Mouse (Mus musculus) embryonic fibroblast, embryonic 13.5 days (primary cell): ENCODE data around the gene Celf5. TPM values are rescaled to one million over a fixed set of nuclear protein-coding genes. Genes with fewer than 3 reads are reported as not detected.
"Not testable (repeated sequence)": the region's sequence is repeated elsewhere in the genome, so short reads cannot be mapped to it uniquely, and the experiment has no call there.

ENCODE experiments used
- H3K27ac ChIP-seq: 2 replicates; pipeline ENCODE4 v1.5.1; 2012; ENCODE audit warnings: low read length, control low read depth, inconsistent platforms; ENCODE audit not compliant: insufficient read depth
- H3K4me1 ChIP-seq: 2 replicates; pipeline ENCODE4 v1.6.1; 2011; ENCODE audit warnings: low read length; ENCODE audit not compliant: control insufficient read depth, insufficient read depth
- H3K4me3 ChIP-seq: 2 replicates; pipeline ENCODE4 v1.5.1; 2011; ENCODE audit warnings: mild to moderate bottlenecking, control low read depth, low read length; ENCODE audit not compliant: insufficient read depth
- CTCF ChIP-seq: IDR thresholded peaks from 2 replicates; pipeline ENCODE4 v1.5.1; 2011; ENCODE audit warnings: mild to moderate bottlenecking, control low read depth, low read length, moderate library complexity, borderline replicate concordance; ENCODE audit not compliant: insufficient read depth
- POLR2A ChIP-seq: IDR thresholded peaks from 2 replicates; pipeline ENCODE4 v1.6.1; 2011; ENCODE audit warnings: low read depth, mild to moderate bottlenecking, control low read depth, low read length, moderate library complexity
- polyA plus RNA-seq: library from polyadenylated mRNA; stranded (reverse); fragments of >200 nt; gene quantifications from 2 replicates; pipeline ENCODE4 v1.2.4, GENCODE M21; 2011; ENCODE audit warnings: low read depth; ENCODE audit not compliant: missing spikeins, insufficient read length

The Celf5 gene
- polyA plus RNA-seq, 1 experiment = 4.4 TPM

- H3K27ac ChIP-seq = no peak overlapping the region
- TF ChIP-seq CTCF = no peak
- no peak for TF ChIP-seq POLR2A
- no peaks in the 10 kb centered on the region for H3K4me1 ChIP-seq
- no peak overlapping the region for H3K4me3 ChIP-seq
Observed at GRCm38 (mm10) chr10:81454106-81454505, 28.4 kb downstream of the Celf5 start.

- Histone ChIP-seq H3K27ac (no peak overlapping the region), H3K4me1 (no peaks in the 10 kb centered on the region), H3K4me3 (no peak overlapping the region)
- TF ChIP-seq POLR2A = no peak
- TF ChIP-seq CTCF = no peak
Observed at GRCm38 (mm10) chr10:81452947-81453288, 29.6 kb downstream of the Celf5 start.

GRCm38 (mm10) chr10:81452237-81452946 lies 30.1 kb downstream of the Celf5 start:
- no peaks in the 10 kb centered on the region for H3K4me1 ChIP-seq
- no peak overlapping the region for H3K4me3 ChIP-seq
- H3K27ac ChIP-seq = no peak overlapping the region
- TF ChIP-seq POLR2A = no peak
- TF ChIP-seq CTCF = no peak

- H3K4me1 ChIP-seq = no peaks in the 10 kb centered on the region
- no peak overlapping the region for H3K27ac ChIP-seq
- TF ChIP-seq CTCF (no peak), POLR2A (no peak)
- H3K4me3 ChIP-seq = no peak overlapping the region
Observed at GRCm38 (mm10) chr10:81451365-81451745, 31.2 kb downstream of the Celf5 start.

- TF ChIP-seq POLR2A (no peak), CTCF (no peak)
- Histone ChIP-seq H3K4me3 (no peak overlapping the region), H3K27ac (no peak overlapping the region), H3K4me1 (no peaks in the 10 kb centered on the region)
Observed at GRCm38 (mm10) chr10:81450641-81451364, 31.7 kb downstream of the Celf5 start.

- Histone ChIP-seq H3K4me1 (no peaks in the 10 kb centered on the region), H3K27ac (no peak overlapping the region), H3K4me3 (no peak overlapping the region)
- TF ChIP-seq CTCF = peak; percentile 96
- no peak for TF ChIP-seq POLR2A
Observed at GRCm38 (mm10) chr10:81450140-81450539, 32.4 kb downstream of the Celf5 start.

GRCm38 (mm10) chr10:81445516-81445915 lies 37.0 kb downstream of the Celf5 start:
- not testable (repeated sequence) for H3K4me1 ChIP-seq

GRCm38 (mm10) chr10:81441019-81441418 lies 41.5 kb downstream of the Celf5 start:
- TF ChIP-seq POLR2A (no peak), CTCF (no peak)
- H3K27ac ChIP-seq = no peak overlapping the region
- no peaks in the 10 kb centered on the region for H3K4me1 ChIP-seq
- H3K4me3 ChIP-seq = no peak overlapping the region

More at GRCm38 (mm10) chr10:81445516-81445915, 37.0 kb downstream of the Celf5 start:
- H3K4me3 ChIP-seq, H3K27ac ChIP-seq: not testable (repeated sequence)

GRCm38 (mm10) chr10:81435436-81435835 lies 47.1 kb downstream of the Celf5 start:
- no peak overlapping the region for H3K27ac ChIP-seq
- H3K4me1 ChIP-seq = no peaks in the 10 kb centered on the region
- TF ChIP-seq POLR2A (no peak), CTCF (no peak)
- H3K4me3 ChIP-seq = no peak overlapping the region
